Mouse (Mus musculus) heart, postnatal 14 days (tissue): Measurements from ENCODE around the gene Olig2. TPM values are rescaled to one million over a fixed set of nuclear protein-coding genes. Genes with fewer than 3 reads are reported as not detected.

Experiments
- DNase-seq, 2 experiments: peaks; one replicate each; pipeline ENCODE4 v3.0.0; 2021 to 2022
- intact Hi-C: fragments of 180-260 bp; cut with DNase I; formaldehyde crosslinking; loops from one replicate; pipeline ENCODE4 v1.15.1; 2025
- long read RNA-seq, 2 experiments: library from polyadenylated mRNA; stranded (forward); transcript quantifications; one replicate each; pipeline ENCODE4 v2.0.0; 2021
- total RNA-seq, 2 experiments: library from RNA; stranded (reverse); gene quantifications; 2 replicates each; pipeline ENCODE4 v1.2.3; 2021

Gene Olig2
- not detected for total RNA-seq
- long read RNA-seq, experiment 1: 0 reads
- long read RNA-seq, experiment 2: 0 reads

GRCm38 (mm10) chr16:91225233-91226037 lies at the start of gene Olig2:
Gene Olig2 (plus strand): TSS chr16:91225457.
- intact Hi-C loops: no loop called here
- no peak for DNase-seq

- intact Hi-C loops: no loop called here
- no peak for DNase-seq
These were observed 49.4 kb upstream of the Olig2 start for GRCm38 (mm10) chr16:91175892-91176291.

GRCm38 (mm10) chr16:91187046-91187445 lies 38.2 kb upstream of the Olig2 start:
- no peak for DNase-seq
- intact Hi-C loops: no loop called here

GRCm38 (mm10) chr16:91187662-91188061 lies 37.6 kb upstream of the Olig2 start:
- intact Hi-C loops: no loop called here
- no peak for DNase-seq

- intact Hi-C loops: no loop called here
These were observed 37.0 kb upstream of the Olig2 start for GRCm38 (mm10) chr16:91188304-91188703.

GRCm38 (mm10) chr16:91191233-91191632 lies 34.0 kb upstream of the Olig2 start:
- no peak for DNase-seq
- intact Hi-C loops: no loop called here

More at GRCm38 (mm10) chr16:91188304-91188703, 37.0 kb upstream of the Olig2 start:
- no peak for DNase-seq

- DNase-seq: no peak
- intact Hi-C loops: no loop called here
These were observed 33.5 kb upstream of the Olig2 start for GRCm38 (mm10) chr16:91191663-91192237.

GRCm38 (mm10) chr16:91192672-91193354 lies 32.4 kb upstream of the Olig2 start:
- DNase-seq: no peak
- intact Hi-C loops: no loop called here

- DNase-seq: no peak
- intact Hi-C loops: no loop called here
These were observed 25.4 kb upstream of the Olig2 start for GRCm38 (mm10) chr16:91199815-91200214.

GRCm38 (mm10) chr16:91202989-91203388 lies 22.3 kb upstream of the Olig2 start:
- DNase-seq: no peak
- intact Hi-C loops: no loop called here

- no peak for DNase-seq
These were observed 18.9 kb upstream of the Olig2 start for GRCm38 (mm10) chr16:91206371-91206770.

GRCm38 (mm10) chr16:91217077-91217476 lies 8.2 kb upstream of the Olig2 start:
- intact Hi-C loops: no loop called here
- DNase-seq: no peak

More at GRCm38 (mm10) chr16:91206371-91206770, 18.9 kb upstream of the Olig2 start:
- intact Hi-C loops: no loop called here

- DNase-seq: no peak
- intact Hi-C loops: no loop called here
These were observed 7.3 kb upstream of the Olig2 start for GRCm38 (mm10) chr16:91217948-91218347.

GRCm38 (mm10) chr16:91219246-91219645 lies 6.0 kb upstream of the Olig2 start:
- DNase-seq: no peak
- intact Hi-C loops: no loop called here

- DNase-seq: no peak
- intact Hi-C loops: no loop called here
These were observed 3.0 kb upstream of the Olig2 start for GRCm38 (mm10) chr16:91222171-91222642.

- intact Hi-C loops: no loop called here
- no peak for DNase-seq
These were observed 2.5 kb upstream of the Olig2 start for GRCm38 (mm10) chr16:91222643-91223271.

GRCm38 (mm10) chr16:91223327-91224067 lies 1.8 kb upstream of the Olig2 start:
- no peak for DNase-seq
- intact Hi-C loops: no loop called here

GRCm38 (mm10) chr16:91224068-91224402 lies 1.2 kb upstream of the Olig2 start:
- intact Hi-C loops: no loop called here
- no peak for DNase-seq

GRCm38 (mm10) chr16:91224481-91225232 lies 600 bp upstream of the Olig2 start:
- intact Hi-C loops: no loop called here

More at GRCm38 (mm10) chr16:91224481-91225232, 600 bp upstream of the Olig2 start:
- DNase-seq: no peak
